Mouse (Mus musculus) testis, adult 2 months (tissue): ENCODE measurements around the gene Commd8. TPM values are rescaled to one million over a fixed set of nuclear protein-coding genes. Genes with fewer than 3 reads are reported as not detected.
A peak's percentile ranks its signal among the peaks of the same experiment; 100 is the strongest.

ENCODE experiments used
- H3K27ac ChIP-seq: fragments of 200-500 bp; 2 replicates; pipeline ENCODE4 v1.5.1; 2012; ENCODE audit warnings: low read depth, low read length; ENCODE audit not compliant: control insufficient read depth, insufficient read depth
- H3K27me3 ChIP-seq: fragments of 200-500 bp; 2 replicates; pipeline ENCODE4 v1.6.1; 2012; ENCODE audit warnings: mild to moderate bottlenecking, low read length, moderate library complexity; ENCODE audit not compliant: control insufficient read depth, insufficient read depth
- H3K36me3 ChIP-seq: fragments of 200-500 bp; 2 replicates; pipeline ENCODE4 v1.6.1; 2012; ENCODE audit warnings: mild to moderate bottlenecking, low read length; ENCODE audit not compliant: control insufficient read depth, insufficient read depth
- H3K4me1 ChIP-seq: fragments of 200-500 bp; 2 replicates; pipeline ENCODE4 v1.6.1; 2012; ENCODE audit warnings: low read length; ENCODE audit not compliant: control insufficient read depth, insufficient read depth
- H3K4me3 ChIP-seq: fragments of 200-500 bp; 2 replicates; pipeline ENCODE4 v1.5.1; 2012; ENCODE audit warnings: low read depth, mild to moderate bottlenecking, low read length, moderate library complexity, mixed read lengths; ENCODE audit not compliant: control insufficient read depth
- CTCF ChIP-seq: fragments of 200-500 bp; IDR thresholded peaks from 2 replicates; pipeline ENCODE4 v1.5.1; 2012; ENCODE audit warnings: low read depth, mild to moderate bottlenecking, inconsistent platforms, low read length, moderate library complexity; ENCODE audit not compliant: control insufficient read depth, insufficient read depth, insufficient replicate concordance
- POLR2A ChIP-seq: fragments of 200-500 bp; IDR thresholded peaks from 2 replicates; pipeline ENCODE4 v1.6.1; 2012; ENCODE audit warnings: low read depth, mild to moderate bottlenecking, inconsistent platforms, low read length, moderate library complexity; ENCODE audit not compliant: control insufficient read depth
- polyA plus RNA-seq: library from polyadenylated mRNA; depleted of rRNA; stranded (reverse); fragments of >200 nt; gene quantifications from 2 replicates; pipeline ENCODE4 v1.2.3, GENCODE M21; 2012

The Commd8 gene
- polyA plus RNA-seq, 1 experiment, result 2.7 TPM

DNA sequence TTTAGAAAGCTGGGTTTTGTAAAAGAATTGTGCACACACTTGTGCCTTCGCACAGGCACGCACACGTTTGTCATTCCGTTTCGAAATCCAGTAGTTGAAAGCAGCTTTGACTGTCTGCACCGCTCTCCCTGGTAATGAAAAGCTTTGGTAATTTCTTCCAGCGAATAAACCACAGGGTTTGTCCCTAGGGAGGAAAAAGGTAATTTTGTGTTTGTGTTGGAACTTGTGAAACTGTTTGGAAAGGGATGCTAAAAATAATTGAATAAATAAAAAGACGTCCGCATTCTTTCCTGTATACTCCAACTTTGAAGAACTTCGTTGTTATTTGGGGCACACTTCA, 35.7 kb upstream of the Commd8 start:
- Histone ChIP-seq H3K4me1 (peaks cover 13% of the 10 kb centered on the region), H3K36me3 (no peaks in the 10 kb centered on the region), H3K4me3 (peak overlapping the region; percentile 96), H3K27ac (peak overlapping the region; percentile 78), H3K27me3 (no peaks in the 10 kb centered on the region)
- TF ChIP-seq CTCF (no peak), POLR2A (no peak)

GRCm38 (mm10) chr5:72203028-72203733, 35.2 kb upstream of the Commd8 start:
- Histone ChIP-seq H3K4me3 (peak overlapping the region; percentile 96), H3K27me3 (no peaks in the 10 kb centered on the region), H3K36me3 (no peaks in the 10 kb centered on the region), H3K27ac (peak overlapping the region; percentile 78), H3K4me1 (peaks cover 13% of the 10 kb centered on the region)
- no peak for TF ChIP-seq CTCF
- peak; percentile 78; the same call in 1 of the 2 replicates for TF ChIP-seq POLR2A

DNA sequence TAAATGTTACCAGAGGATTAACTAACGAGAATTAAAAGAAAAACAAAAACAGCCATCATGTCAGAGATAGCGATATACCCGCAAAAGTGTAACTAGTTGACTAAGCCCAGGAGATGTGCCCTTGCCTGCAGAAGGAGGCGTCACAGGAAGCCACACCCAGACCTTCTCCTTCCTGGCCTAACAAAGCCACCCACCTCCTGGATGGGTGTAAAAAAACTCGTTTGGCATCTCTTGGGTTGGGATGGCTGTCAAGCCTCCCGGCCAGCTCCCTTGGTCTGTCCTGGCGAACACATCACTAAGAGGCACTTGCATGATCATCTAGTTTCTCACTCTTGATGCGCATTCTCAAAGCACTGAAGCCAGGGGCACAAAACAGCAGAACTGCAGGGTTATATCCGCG, 34.0 kb upstream of the Commd8 start:
- no peak for TF ChIP-seq CTCF
- TF ChIP-seq POLR2A, result no peak
- no peaks in the 10 kb centered on the region for H3K27me3 ChIP-seq
- no peaks in the 10 kb centered on the region for H3K36me3 ChIP-seq
- peak overlapping the region; percentile 13 for H3K4me3 ChIP-seq
- no peak overlapping the region; the same call in 1 of the 2 replicates for H3K27ac ChIP-seq
- H3K4me1 ChIP-seq, result peaks cover 13% of the 10 kb centered on the region

GRCm38 (mm10) chr5:72201600-72201999, 33.6 kb upstream of the Commd8 start:
- TF ChIP-seq POLR2A, result no peak
- TF ChIP-seq CTCF, result no peak
- Histone ChIP-seq H3K27me3 (no peaks in the 10 kb centered on the region), H3K4me3 (no peak overlapping the region), H3K27ac (no peak overlapping the region), H3K36me3 (no peaks in the 10 kb centered on the region), H3K4me1 (peaks cover 13% of the 10 kb centered on the region)

- H3K27me3 ChIP-seq, result no peaks in the 10 kb centered on the region
- H3K27ac ChIP-seq, result no peak overlapping the region
- H3K36me3 ChIP-seq, result no peaks in the 10 kb centered on the region
- no peaks in the 10 kb centered on the region for H3K4me1 ChIP-seq
- no peak for TF ChIP-seq CTCF
- TF ChIP-seq POLR2A, result no peak
- no peak overlapping the region for H3K4me3 ChIP-seq
Measured at GRCm38 (mm10) chr5:72195442-72195841, 27.5 kb upstream of the Commd8 start.

DNA sequence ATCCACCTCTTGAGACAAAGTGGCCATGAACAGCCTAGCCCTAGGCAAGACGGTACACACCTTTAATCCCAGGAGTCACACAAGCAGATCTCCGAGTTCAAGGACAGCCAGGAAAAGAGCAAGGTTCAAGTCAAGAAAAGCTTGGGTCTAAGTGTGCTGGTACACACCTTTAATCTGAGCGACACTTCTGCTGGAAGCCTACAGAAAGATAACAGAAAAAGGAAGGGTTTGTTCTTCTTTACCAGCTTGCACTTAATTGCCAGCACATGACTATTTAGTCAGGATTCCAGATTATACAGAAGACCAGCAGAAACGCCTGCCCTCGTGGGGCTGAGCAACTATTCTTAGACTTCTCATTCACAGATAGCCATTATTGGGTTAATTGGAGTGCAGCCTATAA, 23.9 kb upstream of the Commd8 start:
- Histone ChIP-seq H3K27me3 (no peaks in the 10 kb centered on the region), H3K4me1 (no peaks in the 10 kb centered on the region), H3K4me3 (no peak overlapping the region), H3K36me3 (no peaks in the 10 kb centered on the region), H3K27ac (no peak overlapping the region)
- no peak for TF ChIP-seq POLR2A
- no peak for TF ChIP-seq CTCF

DNA sequence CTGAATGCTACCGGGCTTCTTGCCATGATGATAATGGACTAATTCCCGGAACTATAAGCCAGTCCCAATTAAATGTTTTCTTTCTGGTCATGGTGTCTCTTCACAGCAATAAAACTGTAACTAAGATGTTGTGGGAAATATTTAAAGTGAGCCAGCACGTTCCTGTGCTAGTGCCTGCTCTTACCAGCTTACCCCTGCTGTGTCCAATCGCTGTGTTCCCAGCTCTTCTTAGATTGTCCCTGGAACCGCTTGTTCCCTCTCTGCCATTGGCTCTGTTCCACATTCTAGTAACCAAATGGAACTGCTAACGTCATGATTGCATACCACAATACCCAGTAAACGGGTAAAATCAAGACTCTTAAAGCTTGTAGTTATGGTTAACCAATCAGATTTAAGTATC, 23.2 kb upstream of the Commd8 start:
- no peak overlapping the region for H3K27ac ChIP-seq
- no peaks in the 10 kb centered on the region for H3K4me1 ChIP-seq
- no peaks in the 10 kb centered on the region for H3K36me3 ChIP-seq
- H3K27me3 ChIP-seq, result no peaks in the 10 kb centered on the region
- TF ChIP-seq POLR2A (no peak), CTCF (no peak)
- no peak overlapping the region for H3K4me3 ChIP-seq
